Mouse (Mus musculus) spleen, embryonic (tissue): Measurements from ENCODE around the gene Lmntd1.
"Not testable (repeated sequence)": the region's sequence is repeated elsewhere in the genome, so short reads cannot be mapped to it uniquely, and the experiment has no call there.

Source experiments
- CTCF ChIA-PET: fragments of 350-600 bp; sonication (Branson Sonifier 250); formaldehyde crosslinking; loops from one replicate; lab custom pipeline; 2022; lab: Charles Lee

Gene Lmntd1

DNA sequence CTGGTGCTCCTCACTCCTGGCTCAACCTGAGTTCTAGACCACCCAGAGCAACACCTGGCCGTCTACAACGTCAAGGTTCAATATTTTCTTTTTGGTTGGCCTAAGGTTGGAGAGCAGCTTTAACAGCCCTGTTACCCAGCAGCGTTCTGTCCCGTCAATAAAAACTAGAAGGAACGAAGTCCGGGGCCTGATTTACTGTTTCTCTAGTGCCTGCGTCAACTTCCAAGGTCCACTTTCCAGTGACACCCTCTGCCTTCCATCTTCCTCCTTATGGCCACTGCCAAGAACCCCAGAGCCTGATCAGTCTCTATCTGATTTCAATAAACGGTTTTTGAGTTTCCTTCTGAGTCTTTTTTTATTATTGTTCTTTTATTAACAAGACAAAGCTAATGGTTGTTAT, 267.8 kb downstream of the Lmntd1 start:
- CTCF ChIA-PET: no interaction called here

GRCm38 (mm10) chr6:145344719-145345118, 269.4 kb downstream of the Lmntd1 start:
- CTCF ChIA-PET: interaction anchor here (0.6 kb wide), 1 partner anchor 150 kb away, joined by 3 read pairs; no protein-coding TSS in a partner anchor

- CTCF ChIA-PET: no interaction called here
Observed at GRCm38 (mm10) chr6:145343457-145343856, 270.7 kb downstream of the Lmntd1 start.

GRCm38 (mm10) chr6:145342836-145343235, 271.3 kb downstream of the Lmntd1 start:
- CTCF ChIA-PET: interaction anchor here (2.0 kb wide), 1 partner anchor 98 kb away, joined by 15 read pairs; no protein-coding TSS in a partner anchor

- CTCF ChIA-PET: interaction anchor here (0.6 to 2.1 kb wide), 12 partner anchors 19 to 1028 kb away, joined by 3 to 15 read pairs (median 4); partner anchors contain the start of genes Casc1 and Etfrf1
Observed at GRCm38 (mm10) chr6:145341301-145342193, 272.6 kb downstream of the Lmntd1 start.

DNA sequence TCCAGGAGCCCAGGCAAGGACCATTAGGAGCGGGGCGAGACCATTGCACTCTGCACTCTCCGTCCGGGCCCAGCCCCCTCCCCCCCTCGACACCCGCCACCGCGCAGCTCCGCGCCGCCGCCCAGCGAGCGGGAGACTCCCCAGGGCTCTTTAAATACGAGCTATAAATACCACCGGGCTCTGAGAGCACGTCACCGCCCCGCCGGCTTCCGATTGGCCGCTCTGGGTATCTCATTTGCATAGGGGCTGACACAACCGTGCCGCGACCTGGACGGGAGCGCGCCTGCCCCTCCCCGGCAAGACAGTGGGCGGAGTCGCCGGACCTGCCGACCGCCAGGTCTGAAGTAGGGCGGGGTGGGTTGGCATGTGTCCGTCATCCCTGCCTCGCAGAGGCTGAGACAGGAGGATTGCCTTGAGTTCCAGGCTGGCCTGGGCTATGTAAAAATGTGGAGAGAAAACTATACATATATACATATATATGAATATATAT, 273.4 kb downstream of the Lmntd1 start:
- CTCF ChIA-PET: interaction anchor here (0.6 to 2.1 kb wide), 5 partner anchors 34 to 541 kb away, joined by 3 to 7 read pairs (median 3); no protein-coding TSS in a partner anchor

- CTCF ChIA-PET: interaction anchor here (0.5 to 2.1 kb wide), 4 partner anchors 33 to 541 kb away, joined by 3 to 7 read pairs (median 4); no protein-coding TSS in a partner anchor
Observed at GRCm38 (mm10) chr6:145339956-145340656, 274.0 kb downstream of the Lmntd1 start.

DNA sequence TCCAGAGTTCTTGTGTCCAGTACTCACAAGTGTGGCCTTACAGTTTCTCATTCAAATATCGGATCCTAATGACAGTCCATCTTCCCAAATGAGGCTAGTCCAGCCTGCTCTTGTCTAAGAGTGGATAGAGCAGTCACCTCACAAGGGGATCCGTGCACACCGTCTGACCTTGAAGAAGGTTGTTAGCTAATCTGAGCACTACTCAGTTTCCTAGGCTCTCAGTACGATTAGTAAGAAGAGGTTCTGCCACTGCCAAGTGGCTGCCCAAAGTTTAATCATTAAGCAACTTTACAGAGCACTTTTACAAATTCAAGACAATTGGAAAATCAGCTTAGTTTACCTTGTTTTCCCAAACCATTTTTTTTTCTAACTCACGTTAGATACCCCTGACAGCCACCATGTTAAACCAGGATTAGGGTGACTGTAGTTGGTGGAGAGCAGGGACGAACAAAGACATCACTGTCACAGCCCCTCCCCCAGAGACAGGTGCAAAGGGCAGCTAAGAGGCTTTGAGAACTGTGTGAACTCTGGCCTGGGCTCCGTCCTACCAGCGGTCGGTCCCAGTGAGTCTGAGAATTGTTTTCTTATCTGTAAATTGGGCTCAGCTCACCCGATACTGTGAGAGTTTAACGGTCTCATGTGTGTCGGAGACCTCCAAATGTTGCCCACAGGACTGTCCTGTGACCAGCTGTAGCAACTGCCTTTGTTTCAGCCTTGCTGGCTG, 275.4 kb downstream of the Lmntd1 start:
- CTCF ChIA-PET: interaction anchor here (0.7 to 1.1 kb wide), 3 partner anchors 14 to 93 kb away, joined by 3 read pairs; no protein-coding TSS in a partner anchor

- CTCF ChIA-PET: not testable (repeated sequence)
Observed at GRCm38 (mm10) chr6:145337521-145337920, 276.6 kb downstream of the Lmntd1 start.

GRCm38 (mm10) chr6:145335876-145336768, 278.0 kb downstream of the Lmntd1 start:
- CTCF ChIA-PET: interaction anchor here (0.5 to 1.0 kb wide), 3 partner anchors 15 to 60 kb away, joined by 3 to 4 read pairs (median 3); no protein-coding TSS in a partner anchor

DNA sequence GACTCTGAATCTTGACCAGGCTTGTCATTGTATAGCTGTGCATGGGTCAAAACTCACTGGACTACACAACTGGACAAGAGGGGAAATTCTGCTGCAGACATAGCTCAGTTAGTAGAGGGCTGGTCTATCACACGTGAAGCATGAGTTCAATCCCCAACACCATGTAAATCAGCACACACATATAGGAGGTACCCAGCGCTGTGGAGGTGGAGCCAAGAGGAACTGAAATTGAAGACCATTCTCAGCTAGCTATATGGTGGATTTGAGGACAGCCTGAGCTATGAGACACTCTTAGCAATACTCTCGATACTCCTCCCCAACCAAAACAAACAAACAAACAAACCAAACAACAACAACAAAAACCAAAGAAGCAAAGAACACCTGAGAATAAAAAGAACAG, 279.9 kb downstream of the Lmntd1 start:
- CTCF ChIA-PET: interaction anchor here (1.6 kb wide), 1 partner anchor 29 kb away, joined by 6 read pairs; no protein-coding TSS in a partner anchor

DNA sequence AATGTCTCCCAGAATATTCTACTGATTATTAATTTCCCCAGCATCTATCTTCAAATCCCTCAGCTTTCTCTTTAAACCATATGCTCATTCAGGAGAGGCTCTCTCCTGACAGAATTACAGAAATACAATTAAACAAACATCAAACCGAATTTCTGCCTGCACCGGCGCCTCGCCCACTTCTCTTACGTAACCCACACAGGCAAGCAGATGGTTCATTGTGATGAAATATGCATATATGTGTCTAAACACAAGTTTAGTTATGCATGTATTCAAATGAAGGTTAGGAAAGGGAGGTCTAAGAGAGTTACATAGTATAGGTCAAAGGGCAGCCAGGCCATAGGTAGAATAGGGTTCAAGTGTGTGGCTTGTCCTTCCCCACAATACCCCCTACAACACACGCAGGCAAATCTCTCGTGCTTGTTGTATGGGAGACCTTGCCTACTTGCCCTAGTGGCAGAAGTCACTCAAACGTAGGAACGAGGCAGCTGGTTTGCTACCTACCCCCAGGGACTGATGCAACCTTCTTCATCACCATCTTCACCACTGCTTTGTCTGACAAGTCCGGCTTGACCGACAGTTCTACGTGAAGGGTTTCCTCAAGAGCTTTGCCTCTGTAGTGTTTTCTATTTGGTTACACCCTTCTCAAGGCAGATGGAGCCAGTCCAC, 287.8 kb downstream of the Lmntd1 start:
- CTCF ChIA-PET: no interaction called here

GRCm38 (mm10) chr6:145325095-145325494, 289.0 kb downstream of the Lmntd1 start:
- CTCF ChIA-PET: interaction anchor here (0.9 kb wide), 1 partner anchor 14 kb away, joined by 3 read pairs; no protein-coding TSS in a partner anchor

GRCm38 (mm10) chr6:145324470-145324869, 289.6 kb downstream of the Lmntd1 start:
- CTCF ChIA-PET: interaction anchor here (0.9 kb wide), 1 partner anchor 15 kb away, joined by 3 read pairs; no protein-coding TSS in a partner anchor

DNA sequence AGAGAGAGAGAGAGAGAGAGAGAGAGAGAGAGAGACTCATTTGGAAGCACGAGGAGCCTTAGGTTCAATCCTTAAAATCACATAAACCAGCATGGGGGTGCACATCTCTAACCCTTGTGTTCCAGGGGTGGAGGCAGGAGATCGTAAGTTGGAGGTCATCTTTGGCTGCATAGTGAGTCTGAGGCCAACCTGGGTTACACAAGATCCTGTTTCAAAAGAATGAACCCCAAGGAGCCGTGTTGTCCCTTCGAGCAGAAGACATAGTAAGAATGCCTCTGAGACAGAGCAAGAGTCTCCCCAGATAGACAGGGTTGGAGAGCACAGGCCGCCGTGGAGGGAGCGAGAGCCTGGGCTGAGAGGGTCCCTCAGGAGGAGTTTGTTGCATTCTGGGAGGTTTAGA, 291.9 kb downstream of the Lmntd1 start:
- CTCF ChIA-PET: no interaction called here

DNA sequence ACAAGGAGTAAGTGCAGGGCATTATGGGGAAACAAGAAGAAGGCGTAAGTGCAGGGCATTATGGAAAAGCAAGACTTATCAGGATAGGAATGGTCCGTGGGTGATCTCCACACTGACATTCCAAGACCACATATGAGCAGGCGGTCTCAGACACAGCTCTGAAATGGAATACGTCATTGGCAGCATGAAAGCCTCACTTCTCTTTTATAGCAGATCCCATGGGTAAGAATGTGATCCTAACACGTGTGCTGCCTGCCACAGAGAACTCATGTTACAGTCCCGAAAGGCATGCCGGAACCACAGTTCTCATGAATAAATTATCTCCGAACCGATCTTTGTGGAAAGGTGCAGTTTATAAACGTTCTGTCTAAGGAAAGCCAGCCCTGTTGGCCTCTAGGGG, 294.0 kb downstream of the Lmntd1 start:
- CTCF ChIA-PET: interaction anchor here (1.5 kb wide), 1 partner anchor 12 kb away, joined by 3 read pairs; no protein-coding TSS in a partner anchor
